Mouse (Mus musculus) myocyte (in vitro differentiated cells): ENCODE measurements around the gene Pbx1.

Source experiments
- MYOD1 ChIP-seq, 3 experiments: IDR thresholded peaks; one replicate each; pipeline ENCODE4 v1.6.1; 2011; ENCODE audit warnings: control low read depth in 2 of 3, low read depth in 2 of 3, mild to moderate bottlenecking in 2 of 3, moderate library complexity in 1 of 3; ENCODE audit not compliant: insufficient read length in 2 of 3, control insufficient read depth in 1 of 3
- POLR2A ChIP-seq: IDR thresholded peaks from one replicate; pipeline ENCODE4 v1.6.1; 2011; ENCODE audit warnings: low read depth, mild to moderate bottlenecking, control low read depth, moderate library complexity; ENCODE audit not compliant: insufficient read length

DNA sequence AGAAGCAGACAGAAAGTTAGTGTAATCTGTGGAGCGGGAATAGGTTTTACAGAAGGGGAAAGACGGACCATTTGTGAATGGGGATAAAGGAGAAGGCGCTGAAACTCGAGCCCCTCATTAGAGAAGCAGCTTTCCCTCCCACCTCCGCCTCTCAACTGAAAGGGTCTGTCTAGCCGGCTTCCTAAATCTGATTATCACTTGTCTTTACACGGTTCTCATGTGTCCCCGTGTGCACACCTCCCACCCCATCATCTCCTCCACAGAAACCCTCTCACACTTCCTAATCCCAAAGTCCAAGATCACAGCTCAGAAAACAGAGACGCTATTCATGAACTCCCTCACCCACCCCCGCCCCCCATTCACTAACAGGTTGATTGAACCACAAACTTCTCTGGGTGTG is 21.5 kb downstream of the Pbx1 start:
- TF ChIP-seq POLR2A (no peak), MYOD1 (IDR thresholded peaks at IDR 0.05; ENCODE audit: control insufficient read depth in 1 of 3, insufficient read length in 2 of 3, low read depth in 2 of 3) (no peak)
